Mouse (Mus musculus): ENCODE measurements around the gene Riok2. TPM values are rescaled to one million over a fixed set of nuclear protein-coding genes. Genes with fewer than 3 reads are reported as not detected.
A peak's percentile ranks its signal among the peaks of the same experiment; 100 is the strongest.

Gene Riok2
- polyA plus RNA-seq, 1 experiment from 2014 or later, result 26.0 TPM

DNA sequence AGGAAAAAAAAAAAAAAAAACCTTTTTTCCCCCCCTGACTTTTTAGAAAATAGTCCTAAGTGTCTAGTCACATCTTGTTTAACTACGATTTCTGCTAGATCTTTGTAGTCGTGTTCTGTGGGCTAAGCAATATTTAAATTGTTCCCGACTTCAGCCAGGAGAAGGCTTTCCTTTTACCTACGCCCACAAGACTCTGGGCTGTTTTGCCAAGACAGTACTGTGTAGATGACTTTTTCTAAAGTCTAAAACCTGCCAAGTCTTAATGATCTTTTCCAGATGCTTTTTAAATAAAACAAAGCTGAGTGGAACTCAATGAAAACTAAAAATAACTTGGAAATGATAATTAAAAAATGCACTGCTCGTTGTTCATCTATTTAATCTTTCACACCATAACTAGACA is 28.9 kb downstream of the Riok2 start:
- H3K4me3 ChIP-seq (ENCODE audit: low read depth, low read length), result peak overlapping the region; percentile 27
- H3K27me3 ChIP-seq (replicated peaks; ENCODE audit: control insufficient read depth, insufficient read depth, low read length), result no peaks in the 10 kb centered on the region
- peak overlapping the region; percentile 50 for H3K4me2 ChIP-seq (ENCODE audit: low read depth, low read length)
- H3K27ac ChIP-seq (replicated peaks; ENCODE audit: low read depth, low read length), result peak overlapping the region; percentile 81
- peaks cover 22% of the 10 kb centered on the region for H3K4me1 ChIP-seq (ENCODE audit: control insufficient read depth, insufficient read depth, low read length)
- H3K9ac ChIP-seq (ENCODE audit: low read depth, low read length), result peak overlapping the region; percentile 40; the same call in 1 of the 2 replicates
- no peaks in the 10 kb centered on the region for H3K9me3 ChIP-seq (ENCODE audit: control insufficient read depth, low read length)
- WGBS, result 13% methylated on average over 5 of the region's 5 CpGs
- DNase-seq (ENCODE audit: low spot score) (peak; percentile 77), ATAC-seq (ENCODE audit: low read depth) (peak; percentile 48)
- H3K36me3 ChIP-seq (ENCODE audit: control insufficient read depth, insufficient read depth, low read length), result no peaks in the 10 kb centered on the region

DNA sequence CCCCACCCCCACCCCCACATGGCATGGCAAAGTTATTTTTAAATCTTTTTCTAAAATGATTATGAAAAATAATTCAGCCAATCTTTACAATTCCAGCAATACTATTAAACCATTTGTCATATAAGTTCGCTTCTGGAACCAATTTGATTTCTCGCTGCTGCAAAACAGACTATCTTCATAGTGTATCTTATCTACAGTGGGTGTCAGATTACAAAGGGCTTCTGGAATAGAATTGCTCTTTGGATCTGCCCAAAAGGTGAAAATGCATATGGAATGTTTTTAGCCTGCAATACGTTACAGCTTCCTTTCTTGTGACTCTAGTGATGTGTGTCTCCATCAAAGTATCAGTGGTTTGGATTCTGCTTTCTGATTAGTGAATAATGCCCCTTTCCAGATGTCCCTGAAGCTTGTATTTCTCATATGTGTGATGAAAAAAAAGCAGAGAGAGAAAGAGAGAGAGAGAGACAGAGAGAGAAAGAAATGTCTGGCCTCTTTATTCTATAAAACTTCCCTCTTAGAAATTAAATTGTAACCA is 29.5 kb downstream of the Riok2 start:
- peak overlapping the region; percentile 66 for H3K27ac ChIP-seq (replicated peaks; ENCODE audit: low read depth, low read length)
- H3K4me1 ChIP-seq (ENCODE audit: control insufficient read depth, insufficient read depth, low read length), result peaks cover 26% of the 10 kb centered on the region
- peak; percentile 58 for DNase-seq (ENCODE audit: low spot score)
- H3K4me3 ChIP-seq (ENCODE audit: low read depth, low read length), result peak overlapping the region; percentile 27
- H3K4me2 ChIP-seq (ENCODE audit: low read depth, low read length), result peak overlapping the region; percentile 50
- H3K36me3 ChIP-seq (ENCODE audit: control insufficient read depth, insufficient read depth, low read length), result no peaks in the 10 kb centered on the region
- 15% methylated on average over 3 of the region's 3 CpGs for WGBS
- H3K27me3 ChIP-seq (replicated peaks; ENCODE audit: control insufficient read depth, insufficient read depth, low read length), result no peaks in the 10 kb centered on the region
- no peaks in the 10 kb centered on the region for H3K9me3 ChIP-seq (ENCODE audit: control insufficient read depth, low read length)
- no peak for ATAC-seq (ENCODE audit: low read depth)
- no peak overlapping the region for H3K9ac ChIP-seq (ENCODE audit: low read depth, low read length)

DNA sequence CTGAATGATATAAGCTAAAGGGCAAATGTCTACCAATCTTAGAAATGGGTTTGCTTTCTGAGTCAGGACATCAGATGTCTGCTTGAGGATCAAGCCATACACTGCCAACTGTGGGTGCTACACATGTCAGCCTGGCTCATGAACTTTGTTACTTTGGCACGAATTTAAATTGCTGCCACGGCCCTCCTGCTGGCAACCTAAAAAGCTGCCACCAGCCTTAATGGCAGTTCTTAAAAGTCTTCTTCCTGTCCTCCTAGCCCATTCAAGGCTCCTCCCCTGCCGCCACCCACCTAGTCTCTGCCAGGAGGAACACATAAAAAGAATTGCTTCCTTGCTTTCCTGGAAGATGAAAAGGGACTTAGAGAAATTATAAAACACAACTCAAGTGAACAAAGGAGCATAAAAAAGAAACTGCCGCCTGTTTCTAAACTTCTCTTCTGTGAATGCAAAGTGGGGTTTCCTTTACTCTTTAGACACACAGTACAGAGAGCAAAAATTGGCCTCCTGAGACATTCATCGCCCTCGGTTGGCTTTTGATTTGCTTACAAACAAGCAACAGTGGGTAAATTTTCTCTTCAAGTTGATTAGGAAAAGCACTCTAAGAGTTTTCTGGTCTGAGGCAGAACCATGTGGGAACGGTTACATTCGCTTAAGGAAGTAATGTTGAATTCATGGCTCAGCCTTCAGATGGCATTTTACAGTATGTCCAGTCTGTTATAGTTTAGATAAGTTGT is 30.9 kb downstream of the Riok2 start:
- Histone ChIP-seq H3K4me2 (ENCODE audit: low read depth, low read length) (peak overlapping the region; percentile 50), H3K27ac (replicated peaks; ENCODE audit: low read depth, low read length) (peak overlapping the region; percentile 66), H3K36me3 (ENCODE audit: control insufficient read depth, insufficient read depth, low read length) (no peaks in the 10 kb centered on the region), H3K27me3 (replicated peaks; ENCODE audit: control insufficient read depth, insufficient read depth, low read length) (no peaks in the 10 kb centered on the region), H3K9ac (ENCODE audit: low read depth, low read length) (no peak overlapping the region), H3K9me3 (ENCODE audit: control insufficient read depth, low read length) (no peaks in the 10 kb centered on the region), H3K4me3 (ENCODE audit: low read depth, low read length) (peak overlapping the region; percentile 27), H3K4me1 (ENCODE audit: control insufficient read depth, insufficient read depth, low read length) (peaks cover 30% of the 10 kb centered on the region)
- WGBS, result 22% methylated on average over 8 of the region's 8 CpGs
- no peak for DNase-seq (ENCODE audit: low spot score)
- no peak for ATAC-seq (ENCODE audit: low read depth)

DNA sequence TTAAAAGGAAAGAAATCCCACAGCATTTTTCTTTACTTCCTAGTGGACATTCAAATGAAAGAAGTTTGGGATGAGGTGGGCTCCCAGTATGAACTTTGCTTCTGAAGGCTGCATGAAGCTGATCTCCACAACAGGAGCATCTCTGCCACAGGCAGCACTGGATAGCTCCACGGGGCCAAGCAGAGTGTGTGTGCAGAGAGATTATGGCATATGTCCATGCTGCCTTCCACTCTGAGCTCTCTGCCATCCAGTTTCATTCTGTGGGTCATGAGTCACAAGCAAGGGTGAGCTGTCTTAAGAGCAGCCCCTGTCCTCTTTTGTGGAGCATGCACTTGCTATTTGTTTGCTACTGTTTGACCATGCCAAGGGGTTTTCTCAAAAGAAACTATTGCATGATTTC is 31.5 kb downstream of the Riok2 start:
- Histone ChIP-seq H3K36me3 (ENCODE audit: control insufficient read depth, insufficient read depth, low read length) (no peaks in the 10 kb centered on the region), H3K9ac (ENCODE audit: low read depth, low read length) (no peak overlapping the region), H3K4me1 (ENCODE audit: control insufficient read depth, insufficient read depth, low read length) (peaks cover 30% of the 10 kb centered on the region), H3K9me3 (ENCODE audit: control insufficient read depth, low read length) (no peaks in the 10 kb centered on the region), H3K27me3 (replicated peaks; ENCODE audit: control insufficient read depth, insufficient read depth, low read length) (no peaks in the 10 kb centered on the region), H3K27ac (replicated peaks; ENCODE audit: low read depth, low read length) (no peak overlapping the region; the same call in 1 of the 2 replicates), H3K4me2 (ENCODE audit: low read depth, low read length) (0 out of 2 replicates have a peak overlapping the region, but pooled peaks have one; percentile 50), H3K4me3 (ENCODE audit: low read depth, low read length) (no peak overlapping the region)
- ATAC-seq (ENCODE audit: low read depth) (no peak), DNase-seq (ENCODE audit: low spot score) (no peak)
- 43% methylated on average over 1 of the region's 1 CpGs for WGBS

DNA sequence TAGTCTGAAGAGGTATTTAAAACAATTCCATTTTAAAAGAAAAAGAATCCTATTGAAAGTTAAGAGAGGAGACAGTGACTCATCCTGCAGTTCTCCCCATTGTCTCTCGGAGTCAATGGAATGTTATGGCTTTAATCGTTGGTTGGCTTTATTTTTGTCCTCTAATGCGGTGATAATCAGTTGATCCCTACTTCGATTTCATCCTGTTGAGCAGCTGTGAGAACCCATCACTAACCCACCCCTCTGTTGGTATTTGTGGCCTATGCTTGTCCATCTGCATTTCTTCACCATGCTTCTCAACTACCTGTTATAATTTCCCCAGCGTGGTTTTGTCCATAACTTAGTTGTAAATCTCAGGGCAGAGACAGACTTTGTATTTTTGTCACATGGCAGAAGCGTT is 34.0 kb downstream of the Riok2 start:
- no peak overlapping the region for H3K27ac ChIP-seq (replicated peaks; ENCODE audit: low read depth, low read length)
- 42% methylated on average over 6 of the region's 6 CpGs for WGBS
- H3K9ac ChIP-seq (ENCODE audit: low read depth, low read length), result no peak overlapping the region
- ATAC-seq (ENCODE audit: low read depth) (peak; percentile 27; the same call in 1 of the 2 replicates), DNase-seq (ENCODE audit: low spot score) (peak; percentile 41)
- no peaks in the 10 kb centered on the region for H3K27me3 ChIP-seq (replicated peaks; ENCODE audit: control insufficient read depth, insufficient read depth, low read length)
- H3K4me3 ChIP-seq (ENCODE audit: low read depth, low read length), result no peak overlapping the region
- H3K4me1 ChIP-seq (ENCODE audit: control insufficient read depth, insufficient read depth, low read length), result peaks cover 18% of the 10 kb centered on the region
- H3K4me2 ChIP-seq (ENCODE audit: low read depth, low read length), result no peak overlapping the region
- no peaks in the 10 kb centered on the region for H3K36me3 ChIP-seq (ENCODE audit: control insufficient read depth, insufficient read depth, low read length)
- no peaks in the 10 kb centered on the region for H3K9me3 ChIP-seq (ENCODE audit: control insufficient read depth, low read length)

DNA sequence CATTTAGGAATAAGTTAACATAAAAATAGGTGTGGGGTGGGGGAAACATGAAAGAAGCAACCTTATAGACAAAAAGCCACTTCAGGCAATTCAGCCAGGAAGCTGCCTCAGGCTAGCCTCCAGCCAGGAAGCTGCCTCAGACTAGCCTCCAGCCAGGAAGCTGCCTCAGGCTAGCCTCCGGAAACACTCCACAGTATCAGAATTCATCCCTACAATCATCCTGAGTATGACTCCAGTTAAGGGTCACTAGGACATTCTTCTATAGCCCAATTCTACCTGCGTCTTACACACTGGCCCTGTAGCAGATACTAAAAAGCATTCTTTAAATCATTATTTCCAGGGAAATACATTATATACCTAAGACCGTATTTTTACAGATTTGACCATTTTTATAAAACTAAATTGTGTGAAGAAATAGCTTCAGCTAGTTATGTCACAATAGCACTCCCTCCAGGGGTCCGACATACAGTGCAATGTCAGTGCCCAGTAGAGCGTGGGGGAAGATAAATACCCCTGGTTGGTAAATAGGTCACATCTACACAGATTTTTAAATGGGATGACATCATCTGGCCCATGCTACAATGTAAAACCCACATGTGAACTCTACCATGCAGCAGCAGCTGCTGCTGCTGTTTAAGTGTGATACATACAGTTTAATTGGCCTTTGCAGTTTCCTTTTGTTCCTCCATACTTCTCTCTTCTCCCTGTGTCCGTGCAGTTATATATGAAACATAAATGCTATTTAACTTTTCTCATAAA is 34.8 kb downstream of the Riok2 start:
- no peak overlapping the region for H3K9ac ChIP-seq (ENCODE audit: low read depth, low read length)
- DNase-seq (ENCODE audit: low spot score) (peak; percentile 53), ATAC-seq (ENCODE audit: low read depth) (peak; percentile 65; the same call in 1 of the 2 replicates)
- H3K4me3 ChIP-seq (ENCODE audit: low read depth, low read length), result no peak overlapping the region
- no peaks in the 10 kb centered on the region for H3K36me3 ChIP-seq (ENCODE audit: control insufficient read depth, insufficient read depth, low read length)
- H3K9me3 ChIP-seq (ENCODE audit: control insufficient read depth, low read length), result no peaks in the 10 kb centered on the region
- peaks cover 18% of the 10 kb centered on the region for H3K4me1 ChIP-seq (ENCODE audit: control insufficient read depth, insufficient read depth, low read length)
- H3K27me3 ChIP-seq (replicated peaks; ENCODE audit: control insufficient read depth, insufficient read depth, low read length), result no peaks in the 10 kb centered on the region
- H3K4me2 ChIP-seq (ENCODE audit: low read depth, low read length), result no peak overlapping the region
- 65% methylated on average over 6 of the region's 6 CpGs for WGBS
- no peak overlapping the region for H3K27ac ChIP-seq (replicated peaks; ENCODE audit: low read depth, low read length)

DNA sequence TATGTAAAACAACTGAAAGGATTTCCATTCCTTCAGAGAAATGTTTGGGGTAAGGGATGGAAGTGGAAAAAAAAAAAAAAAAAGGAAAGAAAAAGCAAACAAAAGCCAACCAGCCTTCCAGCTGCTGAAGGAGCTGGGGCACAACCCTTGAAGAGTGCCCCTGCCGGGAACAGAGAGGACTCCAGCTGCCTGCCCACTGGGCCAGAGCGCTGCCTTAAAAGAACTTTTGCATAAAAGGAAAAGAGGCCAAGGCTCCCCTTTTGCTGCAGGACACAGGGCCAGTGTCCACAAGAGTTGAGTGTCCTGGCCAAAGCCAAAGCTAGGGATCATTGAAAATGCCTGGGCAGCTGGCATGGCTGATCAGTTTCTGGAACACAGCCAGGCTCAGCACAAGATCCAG is 35.5 kb downstream of the Riok2 start:
- 0 out of 2 replicates have a peak overlapping the region, but pooled peaks have one; percentile 33 for H3K27ac ChIP-seq (replicated peaks; ENCODE audit: low read depth, low read length)
- no peak; the same call in 1 of the 2 replicates for ATAC-seq (ENCODE audit: low read depth)
- peaks cover 15% of the 10 kb centered on the region for H3K4me1 ChIP-seq (ENCODE audit: control insufficient read depth, insufficient read depth, low read length)
- peak; percentile 59 for DNase-seq (ENCODE audit: low spot score)
- no peaks in the 10 kb centered on the region for H3K9me3 ChIP-seq (ENCODE audit: control insufficient read depth, low read length)
- H3K36me3 ChIP-seq (ENCODE audit: control insufficient read depth, insufficient read depth, low read length), result no peaks in the 10 kb centered on the region
- no peak overlapping the region for H3K4me2 ChIP-seq (ENCODE audit: low read depth, low read length)
- H3K9ac ChIP-seq (ENCODE audit: low read depth, low read length), result no peak overlapping the region
- H3K4me3 ChIP-seq (ENCODE audit: low read depth, low read length), result no peak overlapping the region
- 12% methylated on average over 2 of the region's 2 CpGs for WGBS
- H3K27me3 ChIP-seq (replicated peaks; ENCODE audit: control insufficient read depth, insufficient read depth, low read length), result no peaks in the 10 kb centered on the region

DNA sequence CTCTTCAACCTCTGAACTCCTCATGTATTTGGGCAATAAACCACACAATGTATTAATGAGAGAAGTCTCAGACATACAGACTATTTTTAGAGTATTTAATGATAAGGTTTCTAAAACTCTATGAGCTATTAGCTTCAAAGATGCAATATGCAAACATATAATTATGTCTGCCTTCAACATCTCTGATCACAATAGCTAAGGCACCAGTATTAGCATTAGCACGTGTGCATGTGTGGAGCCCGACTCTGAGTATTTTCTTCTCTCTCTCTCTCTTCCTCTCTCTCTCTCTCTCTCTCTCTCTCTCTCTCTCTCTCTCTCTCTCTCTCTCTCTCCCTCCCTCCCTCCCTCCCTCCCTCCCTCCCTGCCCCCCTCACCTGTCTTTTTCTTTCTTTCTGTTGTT is 37.3 kb downstream of the Riok2 start:
- DNase-seq (ENCODE audit: low spot score) (no peak), ATAC-seq (ENCODE audit: low read depth) (no peak)
- Histone ChIP-seq H3K9me3 (ENCODE audit: control insufficient read depth, low read length) (no peaks in the 10 kb centered on the region), H3K4me1 (ENCODE audit: control insufficient read depth, insufficient read depth, low read length) (peaks cover 9% of the 10 kb centered on the region), H3K4me3 (ENCODE audit: low read depth, low read length) (no peak overlapping the region), H3K9ac (ENCODE audit: low read depth, low read length) (no peak overlapping the region), H3K27me3 (replicated peaks; ENCODE audit: control insufficient read depth, insufficient read depth, low read length) (no peaks in the 10 kb centered on the region), H3K36me3 (ENCODE audit: control insufficient read depth, insufficient read depth, low read length) (no peaks in the 10 kb centered on the region), H3K27ac (replicated peaks; ENCODE audit: low read depth, low read length) (no peak overlapping the region), H3K4me2 (ENCODE audit: low read depth, low read length) (no peak overlapping the region)
- WGBS, result 68% methylated on average over 2 of the region's 2 CpGs
